Mouse (Mus musculus): ENCODE data around the gene Slc15a3. TPM values are rescaled to one million over a fixed set of nuclear protein-coding genes. Genes with fewer than 3 reads are reported as not detected.

The Slc15a3 gene
- total and polyA plus RNA-seq, 3 experiments: not detected

DNA sequence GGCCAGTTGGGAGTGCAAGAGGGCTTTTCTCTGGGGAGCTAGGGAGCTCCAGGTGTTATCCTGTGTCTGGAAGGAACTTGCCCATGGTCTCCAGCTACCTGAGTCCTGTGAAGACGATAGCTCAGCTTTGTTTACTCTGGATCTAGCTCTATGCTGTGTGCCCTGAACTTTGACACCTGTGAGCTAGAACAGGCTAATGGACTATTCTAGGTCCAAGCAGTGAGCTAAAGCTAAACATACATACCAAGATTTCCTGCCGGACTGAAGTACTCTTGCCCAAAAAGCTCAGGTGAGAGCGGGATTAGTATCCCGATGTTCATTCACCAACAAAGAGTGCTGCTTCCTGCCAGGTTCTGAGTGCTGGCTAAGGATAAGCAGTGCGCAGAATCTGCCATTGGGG lies 65.0 kb downstream of the Slc15a3 start:
- Histone ChIP-seq H3K79me2 (ENCODE audit: control insufficient read depth, insufficient read depth, low read length, poor library complexity) (no peaks in the 10 kb centered on the region), H3K36me3 (ENCODE audit: control insufficient read depth in 1 of 2, insufficient read depth in 2 of 2, low read length in 2 of 2) (peaks cover 0 to 8% of the 10 kb centered on the region in 2 experiments; a peak in 2 of 4 replicates), H3K27me3 (ENCODE audit: control insufficient read depth in 1 of 2, insufficient read depth in 2 of 2, low read length in 2 of 2) (no peaks in the 10 kb centered on the region), H3K4me3 (ENCODE audit: control insufficient read depth in 1 of 2, insufficient read depth in 1 of 2, low read depth in 2 of 2, low read length in 2 of 2) (no peak overlapping the region), H3K4me1 (ENCODE audit: control insufficient read depth in 1 of 2, insufficient read depth in 2 of 2, low read length in 2 of 2) (no peaks in the 10 kb centered on the region), H3K9ac (ENCODE audit: control insufficient read depth, low read depth, low read length, poor library complexity, severe bottlenecking) (no peak overlapping the region), H3K27ac (ENCODE audit: control insufficient read depth, low read depth, low read length) (no peak overlapping the region), H3K9me3 (replicated peaks; ENCODE audit: insufficient read depth, low read length) (no peaks in the 10 kb centered on the region)
- TF ChIP-seq TBP (IDR thresholded peaks at IDR 0.05; ENCODE audit: low read depth, low read length): no peak
- TF ChIP-seq POLR2AphosphoS5 (IDR thresholded peaks at IDR 0.05; ENCODE audit: borderline replicate concordance, low read depth, low read length): no peak
- no peak for TF ChIP-seq USF2 (IDR thresholded peaks at IDR 0.05; ENCODE audit: borderline replicate concordance in 1 of 2, insufficient read depth in 1 of 2, low read depth in 1 of 2, low read length in 2 of 2)
- TF ChIP-seq UBTF (IDR thresholded peaks at IDR 0.05; ENCODE audit: borderline replicate concordance, insufficient read depth, low read depth, low read length): no peak
- no peak for TF ChIP-seq NELFE (IDR thresholded peaks at IDR 0.05; ENCODE audit: low read depth, low read length)
- TF ChIP-seq MAX (IDR thresholded peaks at IDR 0.05; ENCODE audit: low read length): no peak
- TF ChIP-seq ZC3H11A (IDR thresholded peaks at IDR 0.05; ENCODE audit: low read depth, low read length): no peak
- TF ChIP-seq RCOR1 (IDR thresholded peaks at IDR 0.05; ENCODE audit: low read depth, low read length): no peak
- TF ChIP-seq POLR2AphosphoS2 (IDR thresholded peaks at IDR 0.05; ENCODE audit: low read length): no peak
- TF ChIP-seq ELF1 (IDR thresholded peaks at IDR 0.05; ENCODE audit: low read depth, low read length): no peak
- no peak for TF ChIP-seq MXI1 (IDR thresholded peaks at IDR 0.05; ENCODE audit: low read depth, low read length)
- no peak for TF ChIP-seq TCF12 (IDR thresholded peaks at IDR 0.05; ENCODE audit: low read depth, low read length)
- no peak for TF ChIP-seq JUND (IDR thresholded peaks at IDR 0.05; ENCODE audit: low read depth, low read length)
- no peak for TF ChIP-seq SIN3A (IDR thresholded peaks at IDR 0.05; ENCODE audit: low read length)
- no peak for TF ChIP-seq GABPA (IDR thresholded peaks at IDR 0.05; ENCODE audit: low read depth, low read length)
- TF ChIP-seq TAL1 (IDR thresholded peaks at IDR 0.05; ENCODE audit: low read length): no peak
- TF ChIP-seq ZMIZ1 (IDR thresholded peaks at IDR 0.05; ENCODE audit: low read depth, low read length): no peak
- no peak for TF ChIP-seq BHLHE40 (IDR thresholded peaks at IDR 0.05; ENCODE audit: borderline replicate concordance, low read depth, low read length)
- TF ChIP-seq GATA1 (IDR thresholded peaks at IDR 0.05; ENCODE audit: low read depth, low read length): no peak
- no peak for TF ChIP-seq USF1 (IDR thresholded peaks at IDR 0.05; ENCODE audit: low read depth, low read length)
- no peak for DNase-seq (ENCODE audit: low read depth, low spot score)
